Mouse (Mus musculus) heart, postnatal 14 days (tissue): ENCODE results near the gene Btbd35f4. TPM values are rescaled to one million over a fixed set of nuclear protein-coding genes. Genes with fewer than 3 reads are reported as not detected.
"Not testable (repeated sequence)": the region's sequence is repeated elsewhere in the genome, so short reads cannot be mapped to it uniquely, and the experiment has no call there.

ENCODE experiments used
- DNase-seq, 2 experiments: peaks; one replicate each; pipeline ENCODE4 v3.0.0; 2021 to 2022
- intact Hi-C: fragments of 180-260 bp; cut with DNase I; formaldehyde crosslinking; loops from one replicate; pipeline ENCODE4 v1.15.1; 2025
- long read RNA-seq, 2 experiments: library from polyadenylated mRNA; stranded (forward); transcript quantifications; one replicate each; pipeline ENCODE4 v2.0.0; 2021
- total RNA-seq, 2 experiments: library from RNA; stranded (reverse); gene quantifications; 2 replicates each; pipeline ENCODE4 v1.2.3; 2021

Btbd35f4 gene
- total RNA-seq, result not detected
- long read RNA-seq, experiment 1, result 0 reads
- long read RNA-seq, experiment 2, result 0 reads

- intact Hi-C loops, DNase-seq: not testable (repeated sequence)
Measured at GRCm38 (mm10) chrX:4800196-4800595, at the start of gene Btbd35f4. Gene Btbd35f4, plus strand, starts transcription at chrX:4800496.

- intact Hi-C loops, DNase-seq: not testable (repeated sequence)
Measured at GRCm38 (mm10) chrX:4840016-4840415, 39.7 kb downstream of the Btbd35f4 start.

Other genes starting within 250 kb of the Btbd35f4 start
- not detected for gene Btbd35f27, start 151.6 kb downstream of the Btbd35f4 start, total RNA-seq